Mouse (Mus musculus) T-cell, adult 2 months (primary cell): ENCODE measurements around the gene Zfp568.
A peak's percentile ranks its signal among the peaks of the same experiment; 100 is the strongest.

Source experiments
- DNase-seq: peaks from one replicate; pipeline ENCODE4 v3.0.0; 2022; ENCODE audit warnings: low spot score

The Zfp568 gene

DNA sequence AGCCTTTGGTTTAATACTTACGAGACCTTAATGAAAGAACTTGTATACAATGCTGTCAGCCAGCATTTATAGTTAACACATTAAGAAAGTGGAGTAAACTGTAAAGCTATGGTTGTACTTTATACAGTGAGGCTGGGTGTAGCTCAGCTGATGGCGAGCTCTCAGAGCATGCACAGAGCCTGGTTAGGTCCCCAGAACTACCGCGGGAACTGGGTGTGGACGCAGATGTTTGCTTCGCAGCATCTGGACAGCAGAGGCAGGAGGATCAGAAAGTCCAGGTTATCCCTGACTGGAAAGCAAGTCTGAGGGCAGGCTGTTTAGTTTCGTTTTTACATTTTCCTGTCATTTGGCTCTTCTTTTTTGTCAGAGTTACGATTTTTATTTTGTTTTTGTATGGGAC is 8.9 kb downstream of the Zfp568 start:
- no peak for DNase-seq

DNA sequence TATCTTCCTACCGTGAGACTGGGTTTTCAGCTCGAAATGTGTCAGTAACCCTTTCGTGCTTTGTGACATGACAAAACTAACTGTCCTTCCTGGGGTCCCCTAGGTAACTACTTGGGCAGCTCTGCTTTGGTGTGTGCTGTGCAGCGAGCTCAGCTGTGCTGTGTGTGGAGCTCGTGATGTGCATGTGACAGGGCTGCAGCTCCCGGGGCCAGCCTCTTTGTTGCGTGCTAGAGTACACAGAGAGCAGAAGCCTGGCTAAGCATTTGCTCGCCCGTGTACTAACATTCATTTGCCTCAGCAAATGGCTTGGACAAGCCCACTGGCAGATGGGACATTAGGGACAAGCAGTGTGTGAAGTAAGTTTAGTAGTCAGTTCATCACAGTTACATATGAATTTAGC is 9.6 kb downstream of the Zfp568 start:
- DNase-seq, result no peak

DNA sequence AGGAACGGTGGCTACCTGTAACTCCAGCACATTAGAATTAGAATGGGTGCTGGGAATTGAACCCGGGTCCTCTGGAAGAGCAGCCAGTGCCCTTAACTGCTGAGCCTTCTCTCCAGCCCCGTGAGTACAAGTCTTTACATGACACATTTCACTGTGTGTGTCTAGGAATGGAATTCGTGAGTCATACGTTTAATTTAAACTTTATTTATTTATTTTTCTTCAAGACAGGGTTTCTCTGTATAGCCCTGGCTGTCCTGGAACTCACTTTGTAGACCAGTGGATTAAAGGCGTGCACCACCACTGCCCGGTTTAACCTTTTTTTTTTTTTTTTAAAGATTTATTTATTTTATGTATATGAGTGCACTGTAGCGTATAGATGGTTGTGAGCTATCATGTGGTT is 11.4 kb downstream of the Zfp568 start:
- DNase-seq, result no peak

DNA sequence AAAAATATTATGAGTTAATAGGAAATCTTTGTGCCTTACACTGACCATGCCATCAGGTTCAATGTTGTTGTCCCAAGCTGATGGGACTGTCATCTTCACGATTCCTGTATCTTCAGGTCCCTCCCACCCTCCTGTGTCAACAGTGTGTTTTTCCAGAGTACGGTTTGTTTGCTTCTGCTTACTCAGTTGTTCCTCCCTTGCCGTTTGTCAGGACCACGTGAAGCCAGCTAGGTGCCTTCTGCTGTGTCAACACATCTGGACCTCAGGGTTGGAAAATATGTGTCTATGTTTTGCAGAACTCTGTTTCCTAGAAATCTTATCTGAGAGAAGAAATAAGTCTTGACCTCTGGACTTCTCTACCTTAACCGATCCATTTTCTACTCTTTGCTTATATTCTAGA is 16.8 kb downstream of the Zfp568 start:
- DNase-seq, result no peak

DNA sequence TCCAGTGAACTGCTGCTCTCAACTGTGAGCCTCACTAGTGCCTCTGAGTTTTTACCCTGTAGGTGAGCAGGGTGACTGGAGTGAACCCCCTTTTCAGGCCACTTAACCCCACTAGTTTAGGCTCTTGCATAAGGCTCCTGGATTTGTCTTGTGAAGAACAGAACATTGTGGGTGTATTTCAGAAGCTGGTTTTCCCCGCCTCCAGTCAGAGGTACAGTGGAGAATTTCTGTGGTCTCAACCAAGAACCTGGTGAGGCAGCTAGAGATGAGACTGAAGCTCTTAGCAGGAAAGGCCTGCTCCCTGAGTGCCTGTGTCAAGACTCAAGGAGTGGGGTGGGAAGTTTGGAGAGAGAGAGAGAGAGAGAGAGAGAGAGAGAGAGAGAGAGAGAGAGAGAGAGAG is 23.8 kb downstream of the Zfp568 start:
- DNase-seq, result no peak

DNA sequence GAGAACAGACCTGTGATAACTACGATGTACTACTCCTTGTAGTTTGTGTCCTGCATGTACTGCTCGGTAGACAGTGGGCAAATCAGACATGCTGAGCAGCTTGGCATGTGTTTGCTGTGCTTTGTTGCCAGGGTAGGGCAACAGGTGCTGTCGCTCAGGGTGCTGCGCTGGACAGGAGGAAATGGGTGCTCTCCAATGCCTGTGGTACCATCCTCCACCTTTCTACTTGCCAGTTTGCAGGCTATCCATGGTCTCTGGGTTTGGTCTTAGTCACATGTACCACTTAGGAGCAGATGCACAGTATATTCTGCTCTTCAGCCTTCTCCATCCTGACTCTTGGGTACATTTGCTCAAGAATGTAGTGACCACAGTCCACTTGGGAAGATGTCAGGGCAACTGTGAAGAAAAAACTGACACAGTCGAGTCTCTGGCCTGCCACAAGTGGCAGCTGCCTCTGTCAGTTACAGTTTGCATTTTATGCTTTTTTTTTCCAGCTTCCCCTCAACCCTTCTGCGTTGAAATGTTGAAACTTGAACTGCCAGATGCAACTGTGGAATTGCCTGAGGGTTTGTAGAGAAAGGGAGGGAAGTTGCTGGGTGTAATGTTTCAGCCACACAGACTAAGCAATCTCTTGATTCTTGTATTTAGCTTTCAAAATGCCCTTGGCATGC is 24.4 kb downstream of the Zfp568 start:
- no peak for DNase-seq

DNA sequence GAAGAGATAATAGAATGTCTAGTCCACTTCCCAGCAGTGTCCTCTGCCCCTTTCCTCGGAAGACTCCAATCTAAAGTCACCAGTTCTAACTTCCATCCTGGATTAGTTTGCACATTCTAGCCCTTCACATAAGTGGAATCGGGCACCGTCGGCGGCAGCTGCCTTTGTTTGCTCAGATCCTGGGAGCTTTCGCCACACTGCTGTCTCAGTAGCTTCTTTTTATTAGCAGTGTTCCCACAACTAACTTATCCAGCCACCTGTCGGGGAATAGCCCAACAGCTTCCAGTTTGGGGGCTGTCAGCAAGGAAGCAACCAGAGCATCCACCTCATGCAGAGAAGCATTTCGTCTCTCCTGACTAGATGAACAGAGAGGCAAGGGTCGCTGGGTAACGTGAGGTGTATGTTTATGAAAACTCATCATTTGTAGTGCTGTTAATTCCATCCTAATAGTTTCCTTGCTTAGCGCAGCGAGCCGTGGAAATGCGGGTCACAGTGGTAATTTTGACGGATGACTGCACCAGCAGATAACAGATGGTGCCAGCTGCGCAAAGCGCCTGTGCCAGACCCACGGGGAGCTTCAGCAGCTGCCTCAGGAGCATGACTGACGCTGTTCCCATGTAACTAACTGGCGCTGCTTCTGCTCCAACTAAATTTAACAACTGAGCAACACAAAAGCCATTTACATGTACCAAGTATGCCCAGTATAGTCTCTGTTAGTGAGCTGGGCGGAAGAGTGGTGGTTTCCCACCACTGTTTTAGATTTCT is 25.7 kb downstream of the Zfp568 start:
- no peak for DNase-seq

DNA sequence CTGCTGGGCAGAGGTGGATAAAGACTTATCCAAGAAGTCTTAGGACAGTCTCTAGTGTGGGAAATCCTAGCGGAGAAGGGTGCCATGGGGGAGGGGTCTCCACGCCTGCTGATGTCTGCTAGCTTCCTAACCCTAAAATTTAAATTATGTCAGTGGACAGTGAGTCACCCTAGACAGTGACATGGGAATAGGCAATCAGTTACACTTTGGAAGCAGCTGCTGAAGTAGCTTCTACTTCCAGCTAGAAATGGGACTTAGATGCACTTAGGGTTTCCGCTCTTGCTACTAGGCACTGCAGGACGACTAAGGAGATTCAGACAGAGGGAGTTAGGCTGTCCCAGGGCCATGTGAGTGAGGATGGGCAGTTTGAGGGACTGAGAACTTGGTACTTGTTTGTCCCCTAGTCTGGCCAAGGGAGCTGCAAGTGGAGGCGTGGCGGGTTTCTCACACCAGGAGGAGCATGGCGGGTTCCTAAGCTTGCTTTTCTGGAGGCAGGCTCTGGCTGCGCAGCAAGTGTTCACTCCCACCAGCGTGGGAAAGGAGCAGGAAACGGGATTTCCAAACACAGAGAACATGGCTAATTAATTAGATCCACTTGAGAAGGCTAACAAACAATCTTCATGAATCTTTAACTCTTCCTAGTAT is 26.9 kb downstream of the Zfp568 start:
- no peak for DNase-seq

DNA sequence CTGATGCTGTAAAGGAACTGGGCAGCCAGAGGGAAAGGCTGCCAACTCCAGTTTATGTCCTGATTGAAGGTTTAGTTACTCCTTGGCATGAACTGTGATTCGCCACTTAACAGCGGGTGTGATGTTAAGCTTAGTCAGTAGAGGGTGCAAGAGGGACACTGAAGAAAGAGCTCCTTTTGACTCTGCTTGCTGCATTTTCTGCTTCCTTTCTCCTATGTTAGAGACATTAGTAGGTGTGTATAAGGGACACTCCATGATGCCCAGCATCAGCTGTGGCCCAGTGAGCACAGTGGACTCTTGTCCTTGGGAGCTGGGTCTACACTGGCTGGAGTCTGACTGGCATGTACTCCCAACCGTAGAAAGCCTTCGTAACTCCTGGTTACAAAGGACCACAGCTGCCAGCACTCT is 29.2 kb downstream of the Zfp568 start:
- peak; percentile 19 for DNase-seq

DNA sequence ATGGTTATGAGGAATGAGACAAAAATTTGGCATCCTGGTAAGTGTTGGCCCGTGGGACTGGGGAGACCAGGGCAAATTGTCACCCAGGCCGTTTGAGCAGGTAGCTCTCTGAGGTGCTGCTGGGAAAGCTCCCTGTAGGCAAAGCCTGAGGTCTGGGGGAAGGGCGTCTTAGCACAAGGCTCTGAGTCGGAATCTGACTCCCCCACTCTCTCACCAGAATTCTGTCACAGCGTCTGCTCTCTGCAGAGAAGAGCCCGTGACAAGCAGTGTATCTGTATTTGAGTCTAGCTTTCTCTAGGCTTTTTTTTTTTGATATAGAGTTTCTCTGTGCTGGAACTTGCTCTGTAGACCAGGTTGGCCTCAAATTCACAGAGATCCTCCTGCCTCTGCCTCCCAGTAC is 33.5 kb downstream of the Zfp568 start:
- no peak for DNase-seq

DNA sequence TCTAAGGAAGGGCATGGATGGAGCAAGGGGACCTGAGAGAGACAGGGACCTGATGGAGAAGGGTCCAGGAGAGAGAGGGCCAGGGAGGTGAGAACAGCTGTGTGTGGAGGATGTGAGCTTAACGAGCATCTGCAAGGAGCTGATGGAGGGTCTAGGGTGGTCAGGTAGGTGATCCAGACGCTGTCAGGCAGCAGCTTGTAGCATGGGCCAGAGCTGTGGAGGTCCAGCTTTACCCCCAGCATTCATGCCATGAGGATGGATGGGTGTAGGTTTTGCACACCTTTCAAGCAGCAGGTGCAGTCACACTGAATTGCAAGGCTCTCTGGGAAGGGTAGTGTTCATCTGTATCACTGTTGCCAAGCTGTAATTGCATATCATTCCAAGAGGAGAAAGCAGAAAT is 35.8 kb downstream of the Zfp568 start:
- no peak for DNase-seq

DNA sequence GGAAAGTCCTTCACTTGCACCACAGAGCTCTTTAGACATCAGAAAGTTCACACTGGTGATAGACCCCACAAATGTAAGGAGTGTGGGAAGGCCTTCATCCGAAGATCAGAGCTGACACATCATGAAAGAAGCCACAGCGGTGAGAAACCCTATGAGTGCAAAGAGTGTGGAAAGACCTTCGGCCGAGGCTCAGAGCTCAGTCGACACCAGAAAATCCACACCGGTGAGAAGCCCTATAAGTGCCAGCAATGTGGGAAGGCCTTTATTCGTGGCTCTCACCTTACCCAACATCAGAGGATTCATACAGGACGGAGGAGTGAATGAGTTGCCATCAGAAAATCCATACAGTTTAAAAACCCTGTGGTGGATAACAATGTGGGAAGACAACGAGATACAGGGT is 39.6 kb downstream of the Zfp568 start:
- no peak for DNase-seq

DNA sequence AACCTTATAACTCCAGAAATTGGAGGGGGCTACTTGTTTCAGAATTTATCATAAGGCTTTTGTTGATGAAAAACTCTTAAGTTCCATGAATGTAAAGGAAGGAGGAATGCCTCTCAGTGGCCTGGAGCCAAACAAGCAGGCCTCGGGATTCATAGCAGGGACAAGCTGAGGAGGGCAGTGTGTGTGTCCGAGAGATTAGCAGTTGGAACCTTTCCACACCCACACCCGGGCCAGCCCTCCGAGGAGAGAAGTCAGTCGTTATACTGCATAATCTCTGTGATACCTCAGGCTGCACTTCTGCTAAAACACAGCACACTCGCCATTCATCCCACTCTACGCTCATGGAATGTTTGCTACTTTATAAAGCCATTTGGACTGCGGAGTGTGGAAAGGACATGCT is 40.0 kb downstream of the Zfp568 start:
- no peak for DNase-seq

DNA sequence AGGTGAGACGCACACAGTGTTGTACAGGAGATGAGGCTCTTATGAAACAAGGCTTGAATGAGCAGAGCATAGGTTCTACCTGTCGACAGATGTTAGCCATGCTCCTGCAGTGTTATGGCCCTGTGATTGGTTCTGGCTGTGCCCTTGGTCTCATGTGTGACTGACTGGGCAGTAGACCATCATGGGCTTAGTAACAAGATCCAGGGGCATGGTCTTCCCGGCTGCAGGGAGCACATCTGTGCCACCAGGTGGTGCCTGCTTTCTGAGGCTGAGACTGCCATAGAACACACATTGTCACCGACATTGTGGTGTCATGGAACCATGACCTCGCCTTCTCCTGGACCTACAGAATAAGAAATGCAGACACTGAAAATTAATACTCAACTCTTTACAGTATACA is 41.6 kb downstream of the Zfp568 start:
- DNase-seq, result no peak

DNA sequence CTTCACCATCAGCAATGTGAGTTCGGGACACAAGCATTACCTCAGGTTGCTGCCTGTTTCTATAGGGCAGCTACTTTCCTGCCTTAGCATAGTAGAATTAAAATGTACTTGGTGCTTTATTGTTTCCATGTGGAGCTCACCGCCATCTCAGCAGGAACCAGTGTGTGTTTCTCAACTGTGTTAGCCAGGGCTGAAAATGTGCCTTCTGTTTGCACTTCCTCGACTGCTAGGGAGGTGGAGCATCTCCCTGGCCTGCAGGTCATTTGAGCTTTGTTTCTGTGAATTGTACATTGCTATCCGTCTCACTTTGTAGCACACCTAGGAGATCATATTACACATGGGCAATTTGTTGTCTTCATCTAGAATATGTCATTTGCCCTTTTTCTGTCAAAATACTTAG is 43.6 kb downstream of the Zfp568 start:
- DNase-seq, result no peak

DNA sequence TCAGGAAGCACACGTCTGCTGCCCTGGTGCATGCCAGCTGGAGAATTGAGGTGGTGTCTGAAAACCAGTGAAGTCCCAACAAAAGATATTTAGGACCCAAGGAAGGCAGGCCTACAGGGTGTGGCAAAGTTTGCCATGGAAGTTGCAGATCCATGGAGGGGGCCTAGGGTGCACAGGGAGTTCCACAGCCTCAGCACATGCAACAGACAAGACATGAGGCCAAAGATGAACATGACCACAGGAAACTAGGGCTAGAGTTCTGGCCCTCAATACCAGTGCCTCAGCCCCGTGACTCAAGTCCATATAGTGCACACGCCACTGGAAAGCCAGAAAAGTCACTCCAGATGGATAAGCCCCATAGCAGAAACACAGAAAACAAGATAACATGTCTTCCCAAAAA is 44.8 kb downstream of the Zfp568 start:
- DNase-seq, result no peak

DNA sequence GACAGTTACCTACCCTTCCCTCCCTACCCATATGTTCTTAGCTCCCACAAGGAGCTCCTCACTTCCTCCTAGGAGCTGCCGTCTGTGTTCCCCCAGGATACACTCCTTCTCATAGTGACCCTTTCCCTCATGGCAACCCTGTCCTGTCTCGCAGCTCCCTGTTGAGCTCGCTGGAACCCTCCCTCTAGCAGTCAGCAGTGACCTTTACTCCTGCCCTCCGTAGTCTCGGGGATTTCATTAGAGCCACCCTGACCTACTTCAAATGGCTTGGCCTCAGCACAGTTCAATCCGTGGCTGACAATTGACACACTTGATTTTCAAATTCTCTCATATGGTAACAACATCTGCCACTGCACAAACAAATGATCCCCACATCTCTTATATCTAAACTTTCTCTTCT is 46.9 kb downstream of the Zfp568 start:
- no peak for DNase-seq

DNA sequence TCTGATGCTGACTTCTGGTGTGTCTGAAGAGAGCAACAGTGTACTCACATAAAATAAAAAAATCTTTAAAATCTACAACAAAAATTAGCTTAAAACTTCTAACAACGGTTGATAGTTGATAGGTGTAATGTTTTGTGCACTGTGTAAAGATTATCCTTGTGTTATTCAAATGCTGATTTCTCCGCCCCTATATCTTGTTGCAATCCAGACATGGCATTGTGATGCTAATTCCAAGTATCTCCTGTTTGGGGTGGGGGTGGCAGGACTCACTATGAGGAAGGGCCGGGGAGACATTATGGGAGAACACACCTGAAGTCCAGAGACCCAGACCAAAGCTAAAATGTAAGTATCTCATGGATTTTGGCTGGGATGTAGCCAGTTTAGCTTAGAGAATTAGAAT is 47.6 kb downstream of the Zfp568 start:
- DNase-seq, result no peak

DNA sequence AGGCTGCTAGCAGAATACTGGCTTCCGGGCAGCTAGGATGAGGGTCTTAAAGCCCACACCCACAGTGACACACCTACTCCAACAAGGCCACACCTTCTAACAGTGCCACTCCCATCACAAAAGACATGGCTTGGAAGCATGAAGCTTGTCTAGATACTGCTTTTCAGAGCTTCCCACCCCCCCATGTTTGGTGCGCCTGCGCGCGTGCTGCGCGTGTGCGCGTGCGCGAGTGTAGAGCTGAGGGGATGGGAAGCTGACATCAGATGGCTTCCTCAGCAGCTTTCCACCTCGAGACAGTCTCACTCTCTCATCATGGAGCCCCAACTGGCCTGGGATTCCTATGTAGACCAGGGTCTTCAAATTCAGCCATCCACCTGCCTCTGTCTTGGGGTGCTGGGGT is 50.6 kb downstream of the Zfp568 start:
- DNase-seq, result no peak

DNA sequence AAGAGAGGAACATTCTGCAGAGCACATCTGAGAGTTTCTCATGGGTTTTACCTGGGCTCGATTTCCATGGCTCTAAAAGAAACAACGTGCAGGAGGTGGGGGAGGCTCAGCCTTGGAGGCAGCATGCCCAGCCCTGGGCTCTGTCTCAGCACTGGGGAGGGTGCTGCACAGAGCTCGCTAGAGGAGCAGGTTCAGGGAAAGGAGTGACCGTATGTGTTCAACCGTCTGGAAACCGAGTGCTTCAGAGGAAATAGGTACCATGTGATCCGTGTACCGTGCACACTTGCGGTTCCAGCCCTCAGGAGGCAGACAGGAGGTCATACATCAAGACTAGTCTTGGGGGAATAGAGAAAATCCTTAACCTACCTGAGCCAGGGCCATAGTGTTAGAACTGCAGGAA is 60.6 kb downstream of the Zfp568 start:
- no peak for DNase-seq

DNA sequence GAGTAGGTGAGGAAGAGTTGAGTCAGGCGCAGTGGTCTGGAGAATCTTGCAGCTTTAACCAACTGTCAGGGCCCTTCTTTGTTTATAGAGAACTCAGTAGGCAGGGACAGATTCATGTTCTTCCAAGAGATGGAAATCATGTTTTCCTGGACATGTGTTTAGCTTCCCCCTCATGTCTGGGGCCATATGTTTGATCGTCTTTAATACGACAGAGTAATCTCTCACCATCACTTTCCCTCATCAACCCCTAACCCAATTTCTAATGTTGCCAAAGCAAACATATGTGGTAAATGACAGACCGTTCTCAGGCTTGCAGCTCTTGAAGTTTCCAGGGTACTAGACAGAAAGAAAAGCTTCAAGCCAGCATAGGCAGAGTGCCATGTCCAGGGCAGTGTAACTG is 64.4 kb downstream of the Zfp568 start:
- no peak for DNase-seq

DNA sequence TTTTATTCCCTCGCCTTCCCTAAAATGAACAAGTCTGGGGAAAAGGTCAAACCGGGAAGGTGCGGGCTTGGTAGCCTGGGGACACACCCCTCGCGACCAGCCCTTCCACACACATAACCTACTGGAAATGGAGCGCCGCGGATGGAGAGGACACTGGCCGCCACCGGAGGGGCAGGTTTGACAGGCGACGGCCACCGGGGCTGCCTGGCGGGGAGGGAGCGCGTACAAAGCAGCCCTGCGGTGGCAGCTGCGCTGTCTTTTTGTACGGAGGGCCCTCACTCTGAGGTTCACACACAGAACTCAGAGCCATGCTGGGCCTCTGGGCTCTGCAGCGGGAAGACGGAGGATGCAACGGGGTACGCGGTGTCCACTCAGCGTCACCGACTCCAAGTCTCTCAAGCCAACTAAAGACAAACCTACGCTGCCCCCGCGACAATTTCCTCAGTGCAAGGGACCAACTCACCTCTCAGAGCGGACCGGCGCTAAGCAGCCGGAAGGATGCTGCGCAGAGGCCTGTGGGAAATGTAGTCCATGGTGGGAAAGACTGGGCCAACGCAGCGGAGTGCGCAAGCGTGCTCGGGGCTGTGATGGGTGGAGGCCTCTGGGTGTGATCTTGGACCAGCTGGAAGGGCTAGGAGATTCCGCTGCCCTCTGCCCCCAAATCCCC is 67.3 kb downstream of the Zfp568 start, which contains the start of gene Zfp14:
Gene Zfp14 (minus strand): TSS at position 499 of the 667 bp plus-strand sequence.
- DNase-seq, result peak; percentile 83

DNA sequence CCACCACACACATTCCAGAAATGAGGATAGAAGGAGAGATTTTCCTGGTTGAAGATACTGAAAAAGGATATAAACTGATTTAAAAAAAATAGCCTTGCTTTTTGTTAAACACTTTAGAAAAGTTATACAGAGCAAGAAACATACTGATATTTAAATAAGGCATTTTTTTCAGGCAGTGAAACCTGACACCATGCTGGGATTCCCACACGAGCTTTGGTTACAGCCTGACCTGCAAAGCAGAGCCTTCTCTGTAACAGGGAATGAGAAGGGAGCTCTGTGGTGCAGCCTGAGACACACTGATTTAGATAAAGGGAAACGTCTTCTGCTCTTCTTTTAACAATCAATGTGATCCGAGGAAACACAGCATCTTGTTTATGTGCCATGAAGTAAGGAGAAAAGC is 69.8 kb downstream of the Zfp568 start:
- DNase-seq, result no peak
